Mouse (Mus musculus): Measurements from ENCODE around the gene 1700016D06Rik. TPM values are rescaled to one million over a fixed set of nuclear protein-coding genes. Genes with fewer than 3 reads are reported as not detected.

The 1700016D06Rik gene
- not detected for total RNA-seq (2023)

GRCm38 (mm10) chr8:11701033-11701362 lies at the start of gene 1700016D06Rik:
1700016D06Rik (minus strand) TSS chr8:11701063.

GRCm38 (mm10) chr8:11727651-11728481 lies 27.0 kb upstream of the 1700016D06Rik start, which contains the start of gene Arhgef7:
Arhgef7 (plus strand) TSS chr8:11727721.

GRCm38 (mm10) chr8:11635611-11636081 lies 65.2 kb downstream of the 1700016D06Rik start, which contains the start of gene Ankrd10:
Ankrd10 (minus strand) TSS chr8:11635757.

Other genes with a start within 250 kb of the 1700016D06Rik start
- 1 to 10 TPM; 4.7 to 9.2 TPM for gene Rab20, start 222.4 kb downstream of the 1700016D06Rik start, total RNA-seq (2023)
- 10 to 100 TPM; 38.8 to 51.0 TPM for gene Naxd, start 203.6 kb downstream of the 1700016D06Rik start, total RNA-seq (2023)
- 10 to 100 TPM; 40.4 to 45.8 TPM for gene Cars2, start 150.3 kb downstream of the 1700016D06Rik start, total RNA-seq (2023)
- 10 to 100 TPM; 58.5 to 69.8 TPM for gene Ing1, start 145.5 kb downstream of the 1700016D06Rik start, total RNA-seq (2023)
- 100 to 1,000 TPM; 106 to 117 TPM for gene Ankrd10, start 65.3 kb downstream of the 1700016D06Rik start, total RNA-seq (2023)
- gene Arhgef7, start 26.7 kb upstream of the 1700016D06Rik start, total RNA-seq (2023) = 10 to 100 TPM; 54.8 to 58.8 TPM
- gene Tex29, start 139.4 kb upstream of the 1700016D06Rik start, total RNA-seq (2023) = not detected

Data from B cell, adult 67 days (primary cell).